Mouse (Mus musculus): ENCODE data around the gene Nrip1. TPM values are rescaled to one million over a fixed set of nuclear protein-coding genes. Genes with fewer than 3 reads are reported as not detected.

Gene Nrip1
- 32.1 and 37.0 TPM in 2 replicates for polyA plus RNA-seq (2016; fragmentation: Nextera tagmentation; extraction: Ambion mirVana)

- Histone ChIP-seq H3K4me3 (replicated peaks) (peak within 1 kb of the TSS; percentile 86), H3K4me2 (peak within 1 kb of the TSS; percentile 67), H3K9ac (peak within 1 kb of the TSS; percentile 92), H3K9me3 (no peaks in the 10 kb centered on the region), H3K27me3 (0 out of 2 replicates have a peak, but pooled peaks cover 3% of the 10 kb centered on the region), H3K27ac (peak within 1 kb of the TSS; percentile 98), H3K4me1 (peaks cover 29% of the 10 kb centered on the region), H3K36me3 (replicated peaks) (no peaks in the 10 kb centered on the region)
- ATAC-seq (ENCODE audit: low FRiP score): peak; percentile 14
- WGBS: 0% methylated on average over 9 of the region's 9 CpGs
Observed at GRCm38 (mm10) chr16:76373671-76374091, at the start of gene Nrip1. Nrip1 (minus strand) TSS chr16:76373827.

- H3K9me3 ChIP-seq: no peaks in the 10 kb centered on the region
- no peaks in the 10 kb centered on the region for H3K4me1 ChIP-seq
Observed at GRCm38 (mm10) chr16:76422531-76422930, 48.9 kb upstream of the Nrip1 start.

DNA sequence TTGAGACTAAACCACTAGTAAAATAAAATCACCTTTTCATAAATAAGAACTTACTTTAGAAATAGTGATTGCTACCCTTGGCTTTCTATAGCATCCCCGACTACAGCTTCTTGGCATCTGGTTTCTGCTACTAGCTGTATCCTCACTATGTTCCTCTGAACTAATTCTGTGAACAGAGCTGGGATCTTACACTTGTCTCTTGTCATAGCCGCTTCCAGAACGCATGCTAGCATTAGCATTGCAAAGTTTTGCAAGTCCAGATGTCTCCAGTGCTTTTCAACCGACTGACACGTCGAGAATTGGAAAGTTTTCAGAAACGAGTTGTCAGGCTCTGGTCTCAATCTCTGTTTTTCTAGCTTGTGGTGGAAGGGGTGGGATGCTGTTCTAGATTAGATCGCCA, 46.2 kb upstream of the Nrip1 start:
- no peak for ATAC-seq (ENCODE audit: low FRiP score)
- H3K4me3 ChIP-seq (replicated peaks): no peak overlapping the region
- H3K4me1 ChIP-seq: no peaks in the 10 kb centered on the region
- no peak overlapping the region for H3K27ac ChIP-seq
- no peaks in the 10 kb centered on the region for H3K27me3 ChIP-seq
- H3K9ac ChIP-seq: no peak overlapping the region
- 85% methylated on average over 8 of the region's 8 CpGs for WGBS
- no peaks in the 10 kb centered on the region for H3K36me3 ChIP-seq (replicated peaks)
- H3K4me2 ChIP-seq: no peak overlapping the region
- no peaks in the 10 kb centered on the region for H3K9me3 ChIP-seq

More at GRCm38 (mm10) chr16:76422531-76422930, 48.9 kb upstream of the Nrip1 start:
- Histone ChIP-seq H3K36me3 (replicated peaks) (no peaks in the 10 kb centered on the region), H3K9ac (no peak overlapping the region), H3K27me3 (no peaks in the 10 kb centered on the region), H3K4me2 (no peak overlapping the region), H3K4me3 (replicated peaks) (no peak overlapping the region), H3K27ac (no peak overlapping the region)
- 79% methylated on average over 1 of the region's 1 CpGs for WGBS
- no peak for ATAC-seq (ENCODE audit: low FRiP score)

DNA sequence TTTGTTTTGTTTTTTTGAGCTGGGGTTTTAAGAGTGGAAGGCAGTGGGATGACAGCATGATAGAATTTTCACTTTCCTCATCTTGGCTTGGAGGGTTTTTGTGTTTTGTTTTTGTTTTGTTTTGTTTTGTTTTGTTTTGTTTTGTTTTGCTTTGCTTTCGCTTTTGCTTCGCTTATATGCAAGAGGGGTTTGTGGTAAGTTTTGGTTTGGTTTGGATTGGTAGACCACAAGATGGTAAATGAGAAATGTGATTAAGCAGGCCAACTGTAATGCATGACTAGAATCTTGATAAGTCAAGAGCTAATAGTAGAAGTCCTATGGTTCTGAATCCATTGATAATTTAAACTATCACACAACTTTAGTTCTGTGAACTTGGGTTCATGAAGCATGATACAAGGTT, 42.9 kb upstream of the Nrip1 start:
- no peak overlapping the region for H3K4me2 ChIP-seq
- no peak overlapping the region for H3K27ac ChIP-seq
- H3K27me3 ChIP-seq: no peaks in the 10 kb centered on the region
- H3K9me3 ChIP-seq: no peaks in the 10 kb centered on the region
- WGBS: 95% methylated on average over 2 of the region's 2 CpGs
- H3K4me3 ChIP-seq (replicated peaks): no peak overlapping the region
- H3K36me3 ChIP-seq (replicated peaks): no peaks in the 10 kb centered on the region
- ATAC-seq (ENCODE audit: low FRiP score): no peak
- no peak overlapping the region for H3K9ac ChIP-seq
- no peaks in the 10 kb centered on the region for H3K4me1 ChIP-seq

DNA sequence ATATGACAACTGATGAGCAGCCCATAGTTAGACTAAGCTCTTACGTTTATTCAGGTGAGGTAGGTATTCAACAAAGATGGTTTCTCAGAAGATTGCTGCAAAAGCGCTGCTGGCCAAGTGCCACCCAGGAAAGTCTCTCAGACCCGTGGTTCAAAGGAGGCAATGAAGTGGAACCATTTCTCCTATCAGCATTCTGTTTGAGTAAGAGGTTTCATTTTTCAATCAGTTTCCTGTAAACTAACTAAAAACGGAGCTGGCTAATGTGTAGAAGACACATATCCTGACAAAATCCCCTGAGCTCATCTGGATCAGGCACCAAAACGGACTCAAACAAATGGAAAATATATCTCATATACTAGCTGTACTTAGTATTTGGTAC, 42.4 kb upstream of the Nrip1 start:
- ATAC-seq (ENCODE audit: low FRiP score): no peak
- H3K9ac ChIP-seq: no peak overlapping the region
- no peaks in the 10 kb centered on the region for H3K27me3 ChIP-seq
- no peaks in the 10 kb centered on the region for H3K9me3 ChIP-seq
- H3K36me3 ChIP-seq (replicated peaks): no peaks in the 10 kb centered on the region
- H3K4me3 ChIP-seq (replicated peaks): no peak overlapping the region
- no peaks in the 10 kb centered on the region for H3K4me1 ChIP-seq
- H3K4me2 ChIP-seq: no peak overlapping the region
- WGBS: 83% methylated on average over 5 of the region's 5 CpGs
- no peak overlapping the region for H3K27ac ChIP-seq

DNA sequence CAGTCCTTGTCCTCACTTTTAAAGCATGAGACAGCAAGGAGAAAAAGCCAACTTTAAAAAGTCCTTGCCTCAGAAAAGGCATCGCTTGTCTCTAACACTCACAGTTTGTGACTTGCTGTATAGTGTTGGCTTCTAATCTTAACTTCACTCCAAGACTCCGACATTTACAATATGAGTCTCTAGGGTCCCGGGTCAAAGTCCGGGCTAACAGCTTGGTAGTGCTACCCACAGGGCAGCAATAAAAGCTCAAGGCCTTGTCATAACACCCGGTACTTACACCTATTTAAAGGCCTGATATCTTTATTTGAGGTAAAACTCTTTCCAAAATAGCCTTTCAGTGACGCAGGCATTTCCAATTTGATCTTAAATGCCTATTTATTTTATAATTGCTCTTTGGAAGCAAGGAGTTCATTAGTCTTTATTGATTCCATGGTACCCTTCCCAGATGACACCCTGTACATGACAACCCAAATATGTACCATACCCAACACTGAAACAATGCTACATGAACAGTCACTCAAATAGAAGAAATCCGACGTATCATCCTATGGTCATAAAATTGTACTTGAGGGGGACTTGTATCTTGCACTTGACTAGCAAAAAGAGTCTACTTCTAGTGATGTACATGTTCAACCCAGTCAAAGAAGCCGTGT, 41.9 kb upstream of the Nrip1 start:
- ATAC-seq (ENCODE audit: low FRiP score): no peak
- no peaks in the 10 kb centered on the region for H3K36me3 ChIP-seq (replicated peaks)
- H3K9ac ChIP-seq: no peak overlapping the region
- H3K4me1 ChIP-seq: no peaks in the 10 kb centered on the region
- H3K9me3 ChIP-seq: no peaks in the 10 kb centered on the region
- WGBS: 92% methylated on average over 9 of the region's 9 CpGs
- H3K4me3 ChIP-seq (replicated peaks): no peak overlapping the region
- H3K4me2 ChIP-seq: no peak overlapping the region
- H3K27ac ChIP-seq: no peak overlapping the region
- no peaks in the 10 kb centered on the region for H3K27me3 ChIP-seq

DNA sequence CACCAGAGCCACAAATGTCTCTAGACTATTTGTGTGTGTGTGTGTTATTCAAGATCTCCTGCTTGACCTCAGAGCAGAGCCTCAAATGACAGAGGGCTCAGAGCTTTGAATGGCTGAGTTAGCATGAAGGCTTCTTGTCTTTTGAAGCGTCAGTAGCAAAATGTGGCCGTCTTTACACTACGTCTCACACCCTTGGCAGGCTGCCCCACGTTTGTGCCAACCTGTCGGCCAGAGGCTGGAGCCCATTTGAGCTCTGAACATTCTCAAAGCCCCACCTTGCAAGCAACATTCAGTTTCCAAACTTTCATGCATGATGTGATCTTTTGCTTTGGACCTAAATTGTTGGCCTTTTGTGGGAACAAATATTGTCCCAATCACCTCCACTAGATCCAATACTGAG, 40.9 kb upstream of the Nrip1 start:
- Histone ChIP-seq H3K36me3 (replicated peaks) (no peaks in the 10 kb centered on the region), H3K4me3 (replicated peaks) (no peak overlapping the region), H3K27ac (no peak overlapping the region), H3K9ac (no peak overlapping the region), H3K27me3 (no peaks in the 10 kb centered on the region), H3K4me1 (no peaks in the 10 kb centered on the region), H3K4me2 (no peak overlapping the region), H3K9me3 (no peaks in the 10 kb centered on the region)
- no peak for ATAC-seq (ENCODE audit: low FRiP score)
- 57% methylated on average over 5 of the region's 5 CpGs for WGBS

- H3K27me3 ChIP-seq: no peaks in the 10 kb centered on the region
Observed at GRCm38 (mm10) chr16:76413581-76413980, 40.0 kb upstream of the Nrip1 start.

GRCm38 (mm10) chr16:76409355-76409722, 35.7 kb upstream of the Nrip1 start:
- H3K36me3 ChIP-seq (replicated peaks): no peaks in the 10 kb centered on the region
- no peaks in the 10 kb centered on the region for H3K27me3 ChIP-seq
- H3K4me3 ChIP-seq (replicated peaks): no peak overlapping the region
- no peaks in the 10 kb centered on the region for H3K9me3 ChIP-seq
- H3K4me1 ChIP-seq: no peaks in the 10 kb centered on the region
- ATAC-seq (ENCODE audit: low FRiP score): no peak
- no peak overlapping the region for H3K27ac ChIP-seq
- 81% methylated on average over 1 of the region's 1 CpGs for WGBS
- no peak overlapping the region for H3K4me2 ChIP-seq
- H3K9ac ChIP-seq: no peak overlapping the region

More at GRCm38 (mm10) chr16:76413581-76413980, 40.0 kb upstream of the Nrip1 start:
- WGBS: 93% methylated on average over 8 of the region's 8 CpGs
- no peak overlapping the region for H3K4me2 ChIP-seq
- H3K4me1 ChIP-seq: no peaks in the 10 kb centered on the region
- H3K4me3 ChIP-seq (replicated peaks): no peak overlapping the region
- H3K9ac ChIP-seq: no peak overlapping the region
- no peaks in the 10 kb centered on the region for H3K9me3 ChIP-seq
- ATAC-seq (ENCODE audit: low FRiP score): no peak
- H3K36me3 ChIP-seq (replicated peaks): no peaks in the 10 kb centered on the region
- no peak overlapping the region for H3K27ac ChIP-seq

DNA sequence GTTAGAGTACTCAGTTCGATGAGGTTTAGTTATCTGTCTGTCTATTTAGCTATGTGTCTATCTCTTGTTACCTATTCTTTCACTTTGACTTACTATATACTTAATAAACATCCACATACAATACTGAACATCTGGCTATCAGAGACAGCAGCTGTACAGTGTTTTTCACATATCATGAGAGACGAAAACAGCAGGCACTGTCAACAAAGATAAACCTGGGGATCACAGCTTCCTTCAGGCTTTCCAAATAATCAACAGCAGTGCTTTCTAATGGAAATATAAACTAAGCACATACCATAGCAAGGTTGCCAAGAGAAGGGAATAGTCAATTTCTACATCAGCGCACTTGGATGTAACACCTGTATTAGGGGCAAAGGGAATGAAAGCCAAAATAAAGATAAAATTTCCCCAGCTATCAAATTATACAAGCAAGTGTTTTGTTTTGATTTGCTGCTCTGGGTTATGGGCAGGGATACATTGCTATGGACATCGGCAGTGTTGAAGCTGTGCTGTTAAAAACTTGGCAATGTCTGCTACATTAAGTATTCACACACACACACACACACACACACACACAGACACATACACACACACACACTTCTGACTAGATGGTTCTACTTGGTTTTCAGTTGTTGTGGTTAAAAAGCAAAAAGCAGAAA, 35.2 kb upstream of the Nrip1 start:
- WGBS: 94% methylated on average over 4 of the region's 4 CpGs
- no peaks in the 10 kb centered on the region for H3K4me1 ChIP-seq
- no peaks in the 10 kb centered on the region for H3K9me3 ChIP-seq
- no peaks in the 10 kb centered on the region for H3K36me3 ChIP-seq (replicated peaks)
- no peak for ATAC-seq (ENCODE audit: low FRiP score)
- H3K4me3 ChIP-seq (replicated peaks): no peak overlapping the region
- no peak overlapping the region for H3K4me2 ChIP-seq
- H3K27me3 ChIP-seq: no peaks in the 10 kb centered on the region
- no peak overlapping the region for H3K9ac ChIP-seq
- no peak overlapping the region for H3K27ac ChIP-seq

DNA sequence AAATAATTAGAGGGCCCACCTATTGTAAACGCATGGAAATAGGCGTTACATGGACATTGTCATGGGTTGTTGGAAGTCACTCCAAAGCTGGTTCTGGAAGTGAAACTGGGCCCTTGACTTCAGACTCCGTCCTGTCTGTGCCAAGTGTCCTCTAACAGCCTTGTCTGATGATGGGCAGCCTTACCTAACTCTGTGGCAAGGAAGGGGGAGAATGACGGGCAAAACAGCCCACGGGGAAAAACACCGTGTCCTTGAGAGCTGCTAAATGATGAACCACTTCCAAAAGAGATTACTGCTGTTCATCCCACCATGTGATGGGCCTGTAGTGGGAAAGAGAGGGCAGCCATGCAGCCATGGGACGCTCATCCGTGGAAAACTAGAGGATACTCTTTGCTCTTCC, 34.6 kb upstream of the Nrip1 start:
- Histone ChIP-seq H3K4me1 (no peaks in the 10 kb centered on the region), H3K27me3 (no peaks in the 10 kb centered on the region), H3K27ac (no peak overlapping the region), H3K9ac (no peak overlapping the region), H3K4me2 (no peak overlapping the region), H3K9me3 (no peaks in the 10 kb centered on the region), H3K36me3 (replicated peaks) (no peaks in the 10 kb centered on the region), H3K4me3 (replicated peaks) (no peak overlapping the region)
- ATAC-seq (ENCODE audit: low FRiP score): no peak
- WGBS: 89% methylated on average over 8 of the region's 8 CpGs

GRCm38 (mm10) chr16:76407321-76407920, 33.8 kb upstream of the Nrip1 start:
- no peak overlapping the region for H3K4me3 ChIP-seq (replicated peaks)
- H3K4me1 ChIP-seq: no peaks in the 10 kb centered on the region
- no peak overlapping the region for H3K4me2 ChIP-seq
- WGBS: 83% methylated on average over 13 of the region's 13 CpGs
- no peaks in the 10 kb centered on the region for H3K27me3 ChIP-seq
- H3K36me3 ChIP-seq (replicated peaks): no peaks in the 10 kb centered on the region
- no peak for ATAC-seq (ENCODE audit: low FRiP score)
- no peak overlapping the region for H3K27ac ChIP-seq
- H3K9me3 ChIP-seq: no peaks in the 10 kb centered on the region
- no peak overlapping the region for H3K9ac ChIP-seq

DNA sequence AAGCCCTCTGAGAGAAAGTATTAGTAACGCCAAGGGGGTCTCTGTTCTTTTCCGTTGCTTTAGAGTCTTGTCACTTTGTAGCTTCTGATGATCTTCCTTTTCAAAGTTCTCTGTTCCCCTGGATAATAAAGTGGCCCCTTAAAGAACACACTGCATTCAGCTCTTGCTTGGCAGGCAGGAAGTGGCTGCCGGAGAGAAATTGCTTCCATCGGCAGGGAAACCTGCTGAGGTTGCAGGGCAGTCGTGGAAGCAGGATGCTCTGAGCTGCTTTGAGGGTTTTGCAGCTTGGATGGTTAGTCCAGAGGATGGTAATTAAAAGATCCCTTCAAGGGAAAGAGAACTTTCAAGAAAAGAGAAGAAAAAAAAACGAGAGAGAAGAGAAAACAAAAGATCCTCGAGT, 33.3 kb upstream of the Nrip1 start:
- no peaks in the 10 kb centered on the region for H3K9me3 ChIP-seq
- no peaks in the 10 kb centered on the region for H3K4me1 ChIP-seq
- H3K27me3 ChIP-seq: no peaks in the 10 kb centered on the region
- 62% methylated on average over 7 of the region's 7 CpGs for WGBS
- H3K4me3 ChIP-seq (replicated peaks): no peak overlapping the region
- no peak for ATAC-seq (ENCODE audit: low FRiP score)
- H3K4me2 ChIP-seq: no peak overlapping the region
- H3K36me3 ChIP-seq (replicated peaks): no peaks in the 10 kb centered on the region
- H3K9ac ChIP-seq: no peak overlapping the region
- no peak overlapping the region for H3K27ac ChIP-seq

All from forebrain, embryonic 12.5 days (tissue).